Mouse (Mus musculus) brown adipose tissue, adult 24 weeks (tissue): ENCODE data around the gene BC049762. TPM values are rescaled to one million over a fixed set of nuclear protein-coding genes. Genes with fewer than 3 reads are reported as not detected.

Experiments used
- H3K27ac ChIP-seq: fragments of 200-500 bp; replicated peaks from 2 replicates; pipeline ENCODE4 v1.5.1; 2012; ENCODE audit warnings: low read depth, mild to moderate bottlenecking, low read length
- H3K4me1 ChIP-seq: fragments of 200-500 bp; 2 replicates; pipeline ENCODE4 v1.6.1; 2012; ENCODE audit warnings: low read length, mixed read lengths; ENCODE audit not compliant: control insufficient read depth, insufficient read depth, insufficient read length
- H3K4me3 ChIP-seq: fragments of 200-500 bp; 2 replicates; pipeline ENCODE4 v1.5.1; 2012; ENCODE audit warnings: low read depth, mild to moderate bottlenecking, low read length, moderate library complexity; ENCODE audit not compliant: insufficient read depth
- polyA plus RNA-seq: library from polyadenylated mRNA; stranded (reverse); fragments of >200 nt; gene quantifications from 2 replicates; pipeline ENCODE4 v1.2.4, GENCODE M21; 2012; ENCODE audit not compliant: missing spikeins, insufficient read depth, insufficient read length

Gene BC049762
- 3.0 and 3.2 TPM in 2 replicates for polyA plus RNA-seq

DNA sequence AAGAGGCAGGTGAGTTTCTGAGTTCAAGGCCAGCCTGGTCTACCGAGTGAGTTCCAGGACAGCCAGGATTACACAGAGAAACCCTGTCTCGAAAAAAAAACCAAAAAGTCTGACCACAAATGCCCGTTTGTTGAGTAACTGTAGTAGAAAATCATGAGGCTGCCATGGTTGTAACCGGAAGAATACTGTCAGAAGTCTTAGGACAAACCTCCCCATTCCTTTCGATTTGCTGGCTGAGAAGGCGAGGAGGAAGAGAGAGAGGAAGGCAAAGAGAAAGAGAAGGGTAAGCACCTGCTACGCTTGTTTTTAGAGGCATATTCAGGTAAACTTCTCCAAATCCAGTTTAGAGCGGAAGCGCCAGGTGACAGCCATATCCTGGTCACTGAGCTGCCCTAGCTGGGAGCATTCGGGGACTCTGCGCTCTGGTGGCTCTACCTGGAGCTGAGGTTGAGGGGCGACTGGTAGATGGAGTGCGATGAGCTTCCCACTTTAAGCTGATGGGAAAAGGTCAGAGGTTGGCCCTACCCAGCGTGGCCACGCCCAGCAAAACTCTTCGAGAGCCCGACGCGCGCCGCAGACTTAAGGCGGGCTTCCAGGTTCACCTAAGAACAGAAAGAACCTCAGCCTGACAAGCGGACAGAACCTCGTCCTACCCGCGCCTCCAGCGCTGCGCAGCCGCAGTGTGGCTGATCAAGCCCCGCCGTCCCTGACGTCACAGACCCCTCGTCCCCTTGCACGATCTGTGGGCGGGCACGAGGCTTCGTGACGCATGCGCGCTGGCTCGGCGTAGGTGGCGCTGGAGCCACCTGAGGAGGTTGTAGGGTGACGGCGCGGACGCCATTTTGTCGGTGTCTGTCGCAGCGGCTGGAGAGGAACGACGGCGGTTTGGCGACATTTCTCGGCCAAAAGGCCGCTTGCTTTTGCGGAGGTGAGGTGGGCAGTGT lies at the start of gene BC049762:
BC049762 (minus strand) TSS at position 705 of the 944 bp plus-strand sequence.
- H3K4me1 ChIP-seq: peaks cover 2% of the 10 kb centered on the region; the same call in 1 of the 2 replicates
- H3K27ac ChIP-seq: peak within 1 kb of the TSS; percentile 96
- H3K4me3 ChIP-seq: peak within 1 kb of the TSS; percentile 89

DNA sequence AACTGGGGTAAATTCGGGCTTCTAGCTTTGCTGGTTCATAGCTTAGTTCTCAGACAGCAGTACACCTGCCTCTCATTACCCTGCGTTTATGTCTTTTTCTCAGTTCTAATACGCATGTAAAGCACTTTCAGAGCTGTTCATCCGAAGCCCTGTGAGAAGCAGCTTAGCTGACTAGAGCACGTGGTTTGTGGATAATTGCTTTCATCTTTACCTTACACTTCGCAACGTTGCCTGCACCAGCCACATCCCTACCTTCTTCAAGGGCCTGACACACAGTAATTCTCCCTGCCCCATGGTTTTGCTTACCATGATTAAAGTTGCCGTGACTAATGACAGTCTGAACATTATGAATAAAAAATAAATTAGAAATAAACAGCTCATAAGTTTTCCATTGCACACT lies 49.0 kb upstream of the BC049762 start:
- H3K4me1 ChIP-seq: no peaks in the 10 kb centered on the region
- no peak overlapping the region for H3K4me3 ChIP-seq
- H3K27ac ChIP-seq: no peak overlapping the region

DNA sequence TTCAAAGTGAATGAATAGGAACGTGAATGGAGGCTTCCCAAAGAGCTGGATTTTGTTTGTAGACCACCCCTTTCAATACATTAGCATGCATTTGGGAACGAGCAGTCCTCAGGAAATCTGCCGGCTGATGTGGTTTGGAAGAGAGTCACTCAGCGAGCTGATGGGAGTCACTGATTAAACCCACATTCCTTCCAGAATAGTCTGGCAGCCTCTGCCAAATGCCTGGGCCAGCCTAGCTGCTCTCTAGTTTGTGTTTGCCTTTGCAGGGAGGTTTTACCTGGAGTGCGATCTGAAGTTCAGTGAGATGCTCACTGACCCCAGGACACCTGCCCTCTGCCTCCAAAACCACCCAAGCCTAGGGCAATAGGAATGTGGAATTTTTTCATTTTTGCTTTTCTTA lies 45.5 kb upstream of the BC049762 start:
- no peak overlapping the region for H3K27ac ChIP-seq
- H3K4me3 ChIP-seq: no peak overlapping the region
- no peaks in the 10 kb centered on the region for H3K4me1 ChIP-seq

DNA sequence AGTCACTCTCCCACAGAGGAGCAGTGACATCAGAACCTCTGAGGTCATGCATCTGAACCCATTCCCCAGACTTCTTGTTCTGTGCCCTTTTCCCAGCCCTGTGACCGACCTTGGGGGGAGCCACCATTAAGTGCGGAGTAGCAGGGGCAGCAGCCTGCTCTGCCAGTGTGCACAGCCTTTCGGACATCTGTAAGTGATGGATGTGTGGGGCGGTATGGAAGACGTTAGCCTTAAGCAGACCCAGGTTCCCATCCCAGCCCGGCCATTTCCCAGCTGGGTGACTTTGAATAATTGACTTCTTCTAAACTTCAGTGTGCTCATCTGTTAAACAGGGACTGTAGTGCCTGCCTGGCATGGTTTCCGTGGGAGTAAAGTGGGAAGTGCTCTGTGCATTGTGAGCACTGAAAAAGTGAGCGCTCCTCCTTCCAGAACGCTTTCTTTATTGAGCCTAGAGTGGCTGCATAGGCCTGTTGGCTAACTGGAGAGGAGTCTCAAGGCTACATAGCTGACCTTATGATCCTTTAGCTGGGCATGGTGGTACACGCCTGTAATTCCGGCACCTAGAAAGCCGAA lies 41.2 kb upstream of the BC049762 start:
- H3K4me3 ChIP-seq: no peak overlapping the region
- no peaks in the 10 kb centered on the region for H3K4me1 ChIP-seq
- H3K27ac ChIP-seq: no peak overlapping the region

DNA sequence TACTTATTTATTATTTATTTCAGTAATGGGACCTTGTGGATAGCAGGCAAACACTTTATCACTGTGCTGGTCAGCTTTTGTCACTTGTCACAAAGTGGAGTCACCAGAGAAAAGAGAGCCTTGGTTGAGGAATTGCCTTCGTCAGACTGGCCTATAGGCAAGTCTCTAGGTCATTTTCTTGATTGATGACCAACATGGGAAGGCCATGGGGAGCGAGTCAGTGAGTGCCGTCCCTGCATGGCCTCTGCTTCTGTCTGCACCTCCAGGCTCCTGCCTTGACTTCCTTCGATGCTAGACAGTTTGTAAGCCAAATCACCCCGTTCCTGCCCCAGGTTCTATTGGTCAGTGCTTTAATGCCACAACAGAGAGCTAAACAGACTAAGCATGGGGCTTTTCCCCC lies 39.5 kb upstream of the BC049762 start:
- Histone ChIP-seq H3K27ac (no peak overlapping the region), H3K4me3 (no peak overlapping the region)

DNA sequence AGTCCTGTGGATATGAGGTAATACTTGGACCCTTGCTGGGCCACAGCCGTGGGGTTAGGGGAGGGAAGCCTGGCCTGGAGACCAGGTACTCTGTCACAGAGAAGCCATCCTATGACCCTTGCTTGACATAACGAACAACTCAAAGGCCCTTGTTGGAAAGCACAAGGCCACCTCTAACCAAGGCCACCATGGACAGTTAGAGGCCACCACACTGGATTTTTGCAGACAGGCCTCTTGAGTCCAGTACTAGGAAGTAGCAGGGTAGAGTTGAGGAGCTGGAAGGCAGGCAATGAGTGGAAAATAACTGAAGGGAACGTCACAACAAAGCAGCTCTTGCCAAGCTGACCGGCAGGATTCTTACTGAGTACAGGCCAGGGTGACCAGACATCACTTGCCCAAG lies 35.8 kb upstream of the BC049762 start:
- Histone ChIP-seq H3K27ac (no peak overlapping the region), H3K4me1 (no peaks in the 10 kb centered on the region)

More for the DNA sequence above, 39.5 kb upstream of the BC049762 start:
- H3K4me1 ChIP-seq: no peaks in the 10 kb centered on the region

DNA sequence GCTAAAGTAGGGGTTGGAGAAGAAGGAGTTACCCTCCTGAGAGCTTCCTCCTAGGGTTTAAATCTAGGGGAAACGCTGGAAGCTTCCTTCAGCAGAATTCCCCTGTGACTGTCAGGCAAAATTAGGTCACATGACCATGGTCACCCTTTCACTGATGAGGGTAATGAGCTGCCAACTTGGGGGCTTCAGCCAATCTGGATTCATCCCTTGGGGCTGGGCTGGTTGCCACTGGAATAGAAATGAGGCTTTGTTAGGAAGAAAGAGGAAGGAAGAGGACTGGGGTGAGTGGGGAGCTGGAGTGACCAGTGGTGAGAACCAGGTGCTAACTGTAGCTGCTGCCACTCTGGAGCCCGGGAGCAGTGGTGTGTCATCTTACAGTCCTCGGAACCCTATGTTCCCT lies 32.9 kb upstream of the BC049762 start:
- H3K4me1 ChIP-seq: no peaks in the 10 kb centered on the region
- H3K4me3 ChIP-seq: no peak overlapping the region
- no peak overlapping the region for H3K27ac ChIP-seq

More for the DNA sequence above, 35.8 kb upstream of the BC049762 start:
- H3K4me3 ChIP-seq: no peak overlapping the region

DNA sequence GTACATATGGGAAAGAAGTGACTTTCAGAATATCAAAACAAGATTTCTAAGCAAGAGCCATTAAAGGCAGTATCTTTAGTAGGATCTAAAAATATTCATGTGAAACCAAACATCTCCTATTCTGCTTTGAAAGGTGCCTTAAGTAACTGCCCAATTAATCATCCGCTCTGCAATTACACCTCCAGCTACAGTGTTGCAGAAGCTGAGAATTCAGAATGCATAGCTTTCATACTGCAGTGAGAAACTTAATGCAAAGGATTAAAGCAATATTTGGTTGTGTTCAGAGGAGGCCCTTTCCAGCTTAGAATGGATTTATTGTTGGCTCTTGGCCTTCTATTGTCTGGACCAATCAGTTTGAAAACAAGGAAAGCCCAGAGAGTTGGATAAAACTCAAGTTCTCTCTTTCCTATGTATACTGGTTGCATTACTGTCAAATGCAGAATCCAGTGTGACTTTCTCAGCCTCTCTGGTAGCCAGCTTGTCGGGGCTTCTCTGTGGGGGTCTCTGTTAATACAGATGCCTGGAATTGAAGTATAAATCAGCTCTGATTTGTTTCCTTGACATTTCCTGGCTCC lies 31.2 kb upstream of the BC049762 start:
- Histone ChIP-seq H3K27ac (no peak overlapping the region), H3K4me3 (no peak overlapping the region)

DNA sequence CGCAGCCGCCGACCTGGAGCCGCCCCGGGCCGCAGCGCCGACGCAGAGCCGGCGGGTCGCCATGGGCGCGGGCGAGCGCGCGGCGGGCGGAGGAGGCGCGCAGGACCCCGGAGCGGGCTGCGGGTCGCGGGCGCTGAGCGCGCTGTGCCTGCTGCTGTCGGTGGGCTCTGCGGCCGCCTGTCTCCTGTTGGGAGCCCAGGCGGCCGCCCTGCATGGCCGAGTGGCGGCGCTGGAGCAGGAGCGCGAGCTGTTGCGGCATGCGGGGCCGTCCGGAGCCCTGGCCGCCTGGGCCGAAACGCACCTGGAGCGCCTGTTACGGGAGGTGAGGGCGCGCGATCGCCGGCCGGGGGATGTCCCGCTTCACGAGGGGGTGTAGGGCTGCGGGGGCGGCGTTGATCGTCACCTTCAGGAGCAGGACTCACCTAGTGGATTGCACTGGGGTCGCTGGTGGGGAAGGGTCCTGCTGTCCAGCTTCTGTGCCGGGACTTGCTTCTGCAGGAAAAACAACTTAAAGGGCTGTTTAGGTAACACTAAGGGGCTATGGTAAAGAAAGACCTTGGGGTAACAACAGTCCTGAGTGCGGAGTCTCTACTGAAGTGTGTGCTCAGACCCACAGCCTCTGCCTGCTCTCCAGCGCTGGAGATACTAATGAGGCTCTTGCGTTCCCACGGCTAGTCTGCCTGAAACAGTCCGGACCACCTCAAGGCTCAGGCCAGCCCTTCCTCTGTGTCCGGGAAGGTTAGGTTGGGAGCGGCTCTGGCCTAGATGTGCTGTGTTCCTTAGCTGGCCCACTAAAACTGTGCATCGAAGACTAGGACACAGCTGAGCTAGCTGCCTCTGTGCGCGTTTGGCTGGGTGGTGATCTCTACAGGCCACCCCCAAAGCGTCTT lies 27.5 kb upstream of the BC049762 start:
- no peak overlapping the region for H3K27ac ChIP-seq
- peak overlapping the region; percentile 99 for H3K4me3 ChIP-seq
- no peaks in the 10 kb centered on the region for H3K4me1 ChIP-seq

More for the DNA sequence above, 31.2 kb upstream of the BC049762 start:
- H3K4me1 ChIP-seq: no peaks in the 10 kb centered on the region

DNA sequence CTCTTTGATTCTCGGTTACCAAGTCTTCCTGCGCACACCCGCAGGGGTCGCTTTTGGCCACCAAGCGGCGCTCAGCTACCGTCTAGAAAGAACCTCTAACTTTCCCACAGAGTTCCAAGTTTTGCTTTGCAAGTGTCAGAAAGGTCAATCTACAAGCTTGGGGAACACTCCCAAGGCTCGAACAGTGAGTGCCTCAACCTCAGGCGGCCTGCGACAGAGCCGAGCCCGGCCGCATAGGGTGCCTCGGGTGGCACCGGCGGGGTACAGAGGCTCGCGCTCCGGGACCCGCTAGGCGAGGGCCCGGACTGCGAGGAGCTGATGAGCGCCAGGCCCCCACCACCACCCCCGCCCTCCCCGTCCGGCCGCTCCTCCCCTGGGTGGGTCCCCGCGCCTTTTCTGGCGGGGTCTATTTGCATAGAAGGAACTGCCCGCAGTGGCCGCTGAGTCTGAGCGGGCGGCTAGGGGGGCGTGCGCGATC lies 26.8 kb upstream of the BC049762 start, which contains the start of gene Col23a1:
Col23a1 (plus strand) TSS at position 357 of the 478 bp plus-strand sequence.
- Histone ChIP-seq H3K4me3 (peak within 1 kb of the TSS; percentile 99), H3K27ac (no peak within 1 kb of the TSS), H3K4me1 (no peaks in the 10 kb centered on the region)

DNA sequence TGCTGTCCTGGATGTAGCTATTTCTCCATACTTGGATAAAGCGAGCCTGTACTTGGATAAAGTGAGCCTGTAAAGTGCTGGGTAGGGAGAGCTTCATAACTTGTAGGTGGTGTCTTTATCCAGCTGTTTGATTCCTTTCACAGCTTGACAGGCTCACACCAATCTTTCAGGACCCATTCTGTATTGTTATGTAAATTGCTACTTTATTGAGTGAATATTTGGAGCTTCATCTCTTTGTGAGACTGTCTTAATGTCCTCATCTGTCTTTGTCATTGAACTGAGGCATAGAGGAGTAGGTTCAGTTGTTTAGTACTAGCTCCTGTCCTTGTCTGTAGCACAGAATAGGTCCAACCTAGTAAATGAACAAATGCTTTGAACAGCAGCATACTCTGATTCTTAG lies 11.6 kb upstream of the BC049762 start:
- H3K27ac ChIP-seq: no peak overlapping the region
- H3K4me3 ChIP-seq: no peak overlapping the region
- H3K4me1 ChIP-seq: no peaks in the 10 kb centered on the region

DNA sequence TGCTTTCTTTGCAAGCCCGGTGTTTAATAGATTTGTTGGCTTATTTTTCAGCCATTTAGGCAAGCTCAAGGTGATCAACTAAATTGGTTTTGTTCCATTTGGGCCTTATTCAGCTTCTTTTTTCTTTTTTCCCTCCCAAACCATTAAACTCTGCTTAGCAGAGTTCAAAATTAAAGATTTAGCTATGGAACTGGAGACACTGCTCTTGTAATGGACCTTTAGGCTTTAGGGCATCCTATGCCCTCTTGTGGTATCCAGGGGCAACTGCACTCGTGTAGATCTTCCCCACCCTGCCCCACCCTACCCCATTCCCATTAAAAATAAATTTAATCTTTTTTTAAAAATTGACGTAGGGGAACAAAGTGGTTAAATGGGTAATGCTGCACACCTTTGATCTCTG lies 2.5 kb upstream of the BC049762 start:
- peaks cover 2% of the 10 kb centered on the region; the same call in 1 of the 2 replicates for H3K4me1 ChIP-seq
- H3K27ac ChIP-seq: no peak overlapping the region; the same call in 1 of the 2 replicates
- no peak overlapping the region; the same call in 1 of the 2 replicates for H3K4me3 ChIP-seq

DNA sequence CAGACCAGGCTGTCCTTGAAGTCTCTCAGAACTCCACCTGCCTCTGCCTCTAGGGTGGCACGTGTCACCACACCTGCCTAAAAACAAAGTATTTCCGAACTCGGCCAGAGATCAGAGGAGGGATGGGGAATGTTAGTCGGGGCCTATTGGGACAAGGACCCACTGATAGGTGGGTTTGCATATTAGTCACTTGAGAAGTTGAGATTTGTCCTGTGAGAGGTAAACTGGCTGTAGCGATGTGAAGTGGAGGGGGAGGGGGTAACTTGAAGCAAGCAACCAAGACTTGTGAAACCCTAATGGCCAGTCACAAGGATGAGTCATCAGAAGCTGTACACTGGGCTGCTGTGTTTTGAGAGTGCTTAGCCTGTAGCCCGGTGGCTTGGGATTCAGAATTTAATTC lies 1.5 kb upstream of the BC049762 start:
- Histone ChIP-seq H3K4me1 (peaks cover 2% of the 10 kb centered on the region; the same call in 1 of the 2 replicates), H3K27ac (peak overlapping the region; percentile 70), H3K4me3 (peak overlapping the region; percentile 89)

DNA sequence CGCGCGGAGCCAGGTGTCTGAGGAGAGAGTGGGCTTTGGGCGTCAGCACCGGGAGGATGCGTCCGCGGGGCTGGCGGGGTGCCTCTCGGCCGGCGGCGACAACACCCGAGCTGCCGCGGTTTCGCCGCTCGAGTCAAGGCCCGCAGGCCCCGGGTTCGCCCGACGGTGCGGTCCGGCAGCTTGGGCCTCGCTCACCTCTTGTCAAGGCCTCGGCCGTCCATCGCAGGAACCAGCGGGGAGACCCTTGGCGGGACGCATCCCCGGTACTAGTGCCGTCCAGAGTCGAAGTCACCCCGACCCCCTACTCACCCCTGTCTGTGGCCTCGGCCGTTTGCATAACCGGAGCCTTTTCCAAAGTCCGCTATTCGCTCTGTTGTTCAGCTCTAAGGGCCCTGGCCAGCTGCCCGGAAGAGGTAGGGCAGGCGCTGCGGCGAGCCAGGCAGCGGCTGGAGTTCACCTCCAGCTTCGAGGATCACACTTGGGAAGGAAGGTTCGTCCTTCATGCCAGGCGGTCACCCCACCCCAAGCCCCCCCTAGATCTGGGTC lies 513 bp upstream of the BC049762 start:
- H3K4me3 ChIP-seq: peak overlapping the region; percentile 89
- H3K27ac ChIP-seq: peak overlapping the region; percentile 96
- peaks cover 2% of the 10 kb centered on the region; the same call in 1 of the 2 replicates for H3K4me1 ChIP-seq
